Mouse (Mus musculus): ENCODE measurements around the gene Il17rd. TPM values are rescaled to one million over a fixed set of nuclear protein-coding genes. Genes with fewer than 3 reads are reported as not detected.

Gene Il17rd
- total RNA-seq, 2 experiments from 2014 or later: 3.7 to 4.1 TPM

DNA sequence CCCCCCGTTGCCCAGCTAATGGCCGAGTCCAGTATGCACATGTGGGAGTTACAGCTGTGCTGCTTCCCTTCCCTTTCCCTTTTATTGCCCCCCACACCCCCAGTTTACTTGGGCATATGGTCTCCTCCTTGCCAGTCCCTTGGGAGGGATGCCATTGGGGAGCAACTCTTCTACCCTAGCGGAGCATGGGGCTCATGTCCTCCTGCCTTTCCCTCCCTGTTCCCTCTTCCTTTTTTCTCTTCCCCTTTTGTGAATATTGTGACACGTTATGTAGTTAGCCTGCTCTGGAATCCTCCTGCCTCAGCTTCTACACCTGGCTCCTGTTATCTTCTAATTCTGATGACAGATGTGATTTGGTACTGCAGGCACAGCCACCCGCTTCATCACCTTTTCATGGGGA, 103.9 kb downstream of the Il17rd start:
- DNase-seq: no peak

DNA sequence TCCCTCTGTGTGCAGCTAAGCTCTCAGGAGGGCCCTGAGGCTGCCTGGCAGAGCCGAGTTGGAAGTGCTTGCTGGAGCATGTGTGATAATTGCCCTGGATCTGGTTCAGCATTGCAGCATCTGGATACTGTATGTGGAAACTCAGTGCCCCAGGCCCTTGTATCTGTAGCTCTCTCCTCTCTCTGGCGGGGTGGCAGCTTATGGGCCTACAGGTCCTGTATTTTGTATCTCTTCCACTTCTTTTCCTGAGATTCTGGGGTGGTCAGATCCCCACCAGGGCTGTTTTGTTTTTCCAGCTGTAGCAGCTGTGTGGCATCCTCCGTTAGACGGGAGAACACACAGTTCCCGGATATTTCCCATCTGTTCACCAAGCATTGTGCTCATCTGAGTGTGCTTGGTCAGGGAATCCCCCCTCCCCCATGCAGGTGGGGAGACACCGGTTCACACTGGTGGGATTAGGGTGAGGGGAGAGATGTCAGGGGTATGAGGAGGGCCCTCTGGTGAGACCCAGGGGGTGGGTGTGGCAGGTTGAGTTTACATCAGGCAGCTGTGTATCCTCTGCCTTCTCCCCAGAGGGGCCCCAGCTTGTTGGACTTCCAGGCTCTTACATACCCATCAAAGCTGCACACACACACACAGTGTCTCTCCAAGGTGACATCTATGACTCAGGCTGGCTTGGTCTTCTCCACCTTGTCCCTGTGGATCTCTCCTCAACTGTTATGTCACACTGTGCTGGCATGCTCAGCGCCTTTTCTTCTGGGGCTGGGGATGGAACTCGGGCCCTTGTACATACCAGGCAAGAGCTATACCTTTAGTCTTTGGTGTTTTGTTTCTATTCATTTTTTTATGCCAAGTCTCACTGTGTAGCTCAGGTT, 106.7 kb downstream of the Il17rd start:
- peak; percentile 57 to 64 for DNase-seq

DNA sequence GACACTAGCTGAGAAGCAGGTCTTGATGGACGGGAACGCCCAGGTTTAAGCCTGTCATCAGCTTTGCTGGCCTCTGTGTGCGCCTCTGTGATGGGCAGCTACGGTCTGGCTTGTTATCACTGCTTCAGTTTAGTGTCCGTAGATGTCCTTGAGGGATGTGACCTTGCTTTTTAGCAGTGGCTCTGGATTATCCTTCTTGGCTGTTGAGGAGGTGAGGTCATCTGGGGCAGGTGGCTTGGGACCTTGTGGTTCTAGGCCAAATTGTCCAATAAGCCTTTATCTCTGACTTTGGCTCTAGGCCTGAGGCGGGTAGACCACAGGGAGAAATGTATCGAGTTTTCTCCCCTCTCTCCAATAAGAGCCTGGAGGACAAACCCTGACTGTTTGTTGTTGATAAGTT, 109.0 kb downstream of the Il17rd start:
- peak; percentile 35 to 42 for DNase-seq

DNA sequence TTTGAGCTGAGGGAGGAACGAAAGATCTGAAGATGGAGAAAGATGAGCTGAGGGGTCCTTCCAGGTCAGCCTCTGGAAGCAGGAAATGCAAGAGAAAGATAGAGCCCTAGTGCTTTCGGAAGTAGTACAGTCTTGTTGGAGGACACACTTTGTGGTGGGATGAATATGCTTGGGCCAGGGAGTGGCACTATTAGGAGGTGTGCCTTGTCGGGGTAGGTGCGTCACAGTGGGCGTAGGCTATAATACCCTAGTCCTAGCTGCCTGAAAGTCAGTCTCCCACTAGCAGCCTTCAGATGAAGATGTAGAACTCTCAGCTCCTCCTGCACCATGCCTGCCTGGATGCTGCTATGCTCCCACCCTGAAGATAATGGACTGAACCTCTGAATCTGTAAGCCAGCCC, 110.7 kb downstream of the Il17rd start:
- DNase-seq: no peak

DNA sequence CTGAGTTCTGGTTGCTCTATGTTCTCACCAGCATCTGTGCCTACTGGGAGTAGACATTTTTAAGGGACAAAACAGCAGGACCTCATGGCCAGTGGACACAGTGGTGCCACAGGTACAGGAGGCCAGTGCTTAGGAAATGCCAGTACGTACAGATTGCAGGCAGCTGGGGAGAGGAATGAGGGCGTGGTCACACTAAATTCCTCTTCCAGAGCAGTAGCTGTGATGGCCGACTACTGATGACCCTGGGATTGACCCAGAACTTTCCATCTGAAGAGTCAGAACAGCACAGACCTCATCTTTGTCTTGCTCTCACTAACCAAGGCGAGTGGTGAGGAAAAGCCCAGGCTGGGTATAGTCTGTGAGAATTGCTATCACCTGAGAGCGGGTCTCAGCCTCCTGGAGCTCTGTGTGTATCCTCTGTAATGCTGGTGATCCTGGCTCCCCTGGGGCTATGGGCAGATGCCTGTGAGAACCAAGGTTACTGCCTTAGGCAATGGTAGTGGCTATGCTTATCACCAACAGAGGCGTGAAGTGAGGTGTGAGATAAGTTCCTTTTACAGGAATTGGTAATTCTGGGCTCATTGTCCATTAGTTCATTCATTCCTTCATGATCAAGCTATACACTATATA, 111.4 kb downstream of the Il17rd start:
- no peak for DNase-seq

DNA sequence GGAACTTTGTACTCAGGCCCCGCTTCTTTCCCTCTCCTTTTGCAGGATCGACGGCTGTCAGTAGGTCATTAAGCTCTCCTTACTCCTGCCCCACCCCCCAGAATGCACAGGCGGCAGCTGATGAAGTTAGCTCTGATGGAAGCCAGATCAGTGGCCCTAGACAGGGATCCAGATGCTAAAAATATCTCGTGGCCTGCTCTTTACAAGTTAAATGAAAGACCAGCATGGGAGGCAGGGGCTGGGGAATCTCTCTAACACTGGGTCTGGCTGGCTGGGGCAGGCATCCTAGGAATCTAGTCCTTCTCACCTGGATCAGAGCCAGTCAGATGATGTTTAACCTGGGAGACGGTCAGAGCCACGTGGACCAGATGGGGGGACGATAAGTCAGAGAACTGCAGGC, 112.7 kb downstream of the Il17rd start:
- DNase-seq: peak; percentile 63 to 74

DNA sequence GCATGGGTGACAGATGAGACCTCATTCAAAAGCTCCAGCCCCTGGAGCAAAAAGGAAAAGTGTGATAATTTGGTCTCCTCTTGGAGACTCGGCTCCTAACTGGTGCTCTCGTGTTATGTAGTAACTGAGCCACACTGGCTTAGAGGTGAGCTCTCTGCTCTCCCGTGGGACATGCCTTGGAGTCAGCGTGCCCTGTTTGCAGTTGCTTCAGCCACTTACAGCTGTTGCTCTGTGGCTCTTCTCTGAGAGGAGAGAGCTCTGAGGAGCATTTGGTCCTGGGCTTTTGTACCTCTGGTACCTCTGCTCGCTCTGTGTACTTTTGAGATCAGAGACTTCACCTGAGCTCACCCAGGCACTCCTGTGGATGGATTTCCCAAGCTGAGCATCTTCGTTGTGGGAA, 116.3 kb downstream of the Il17rd start:
- no peak for DNase-seq

DNA sequence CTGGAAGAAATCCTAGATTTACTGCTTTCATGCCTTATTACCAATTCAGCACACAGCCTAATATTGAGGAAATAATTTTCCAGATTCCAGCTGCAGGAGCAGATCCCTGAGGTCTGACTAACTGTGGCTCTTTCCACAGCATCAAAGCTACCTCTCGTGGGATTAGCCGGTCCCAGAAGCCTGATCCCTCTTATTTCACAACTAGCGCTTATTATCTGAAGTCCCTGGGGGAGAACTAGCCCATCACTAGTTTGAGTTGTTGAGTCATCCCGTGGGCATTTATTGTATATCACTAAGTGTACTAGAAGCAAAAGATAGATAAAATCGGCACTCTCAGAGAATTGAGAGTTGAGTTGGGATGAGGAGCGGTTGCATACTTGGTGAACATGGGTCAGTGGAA, 117.3 kb downstream of the Il17rd start:
- no peak for DNase-seq

Other genes starting within 250 kb of the Il17rd start
- gene Asb14, start 144.4 kb upstream of the Il17rd start, total RNA-seq (2021): 100 to 1,000 TPM; 101 to 106 TPM
- 10 to 100 TPM; 13.9 to 16.6 TPM for gene Appl1, start 67.7 kb upstream of the Il17rd start, total RNA-seq (2021)
- not detected for gene Hesx1, start 44.5 kb upstream of the Il17rd start, total RNA-seq (2021)
- 10 to 100 TPM; 24.5 to 26.1 TPM for gene Arhgef3, start 76.0 kb downstream of the Il17rd start, total RNA-seq (2021)

All from heart, adult 18-20 months (tissue).